Mouse (Mus musculus) stomach, embryonic 15.5 days (tissue): Measurements from ENCODE around the gene Sec16a. TPM values are rescaled to one million over a fixed set of nuclear protein-coding genes. Genes with fewer than 3 reads are reported as not detected.

Experiments used
- ATAC-seq: fragments of 200-750 bp; cut with Nextera tagmentation; 2 replicates; pipeline ENCODE4 v1.8.0; 2017; ENCODE audit warnings: low read depth, moderate number of reproducible peaks, moderate TSS enrichment; ENCODE audit not compliant: insufficient read depth, low FRiP score
- H3K27ac ChIP-seq: fragments of 300-500 bp; sonication (generic); 2 replicates; pipeline ENCODE4 v1.5.1; 2015; ENCODE audit warnings: mild to moderate bottlenecking, inconsistent platforms
- H3K27me3 ChIP-seq: fragments of 300-500 bp; sonication (generic); replicated peaks from 2 replicates; pipeline ENCODE4 v1.6.1; 2015; ENCODE audit warnings: inconsistent platforms
- H3K36me3 ChIP-seq: fragments of 300-500 bp; sonication (generic); 2 replicates; pipeline ENCODE4 v1.6.1; 2015; ENCODE audit warnings: inconsistent platforms
- H3K4me1 ChIP-seq: fragments of 300-500 bp; sonication (generic); 2 replicates; pipeline ENCODE4 v1.6.1; 2015; ENCODE audit warnings: inconsistent platforms
- H3K4me2 ChIP-seq: fragments of 300-500 bp; sonication (generic); 2 replicates; pipeline ENCODE4 v1.6.1; 2015; ENCODE audit warnings: mild to moderate bottlenecking, inconsistent platforms
- H3K4me3 ChIP-seq: fragments of 300-500 bp; sonication (generic); replicated peaks from 2 replicates; pipeline ENCODE4 v1.5.1; 2015; ENCODE audit warnings: inconsistent platforms
- H3K9ac ChIP-seq: fragments of 300-500 bp; sonication (generic); 2 replicates; pipeline ENCODE4 v1.6.1; 2015; ENCODE audit warnings: inconsistent platforms
- H3K9me3 ChIP-seq: fragments of 300-500 bp; sonication (generic); 2 replicates; pipeline ENCODE4 v1.6.1; 2016; ENCODE audit warnings: inconsistent platforms
- WGBS: fragments of 180-500 bp; shearing (Covaris S2); methylation state at CpG from one replicate; pipeline ENCODE4 v1.1.7; 2015; 5-methylcytosine and 5-hydroxymethylcytosine counted together
- microRNA-seq: library from miRNA; unstranded; fragments of <30 nt; microRNA quantifications from one replicate; pipeline ENCODE4, GENCODE M21; 2016
- polyA plus RNA-seq: library from polyadenylated mRNA; unstranded; fragments of >200 nt; fragmentation: Nextera tagmentation; extraction: Ambion mirVana; gene quantifications from 2 replicates; pipeline ENCODE4 v1.2.1, GENCODE M21; 2015

Sec16a gene
- polyA plus RNA-seq, 1 experiment from 2014 or later: 22.3 TPM

- WGBS: 65% methylated on average over 1 of the region's 1 CpGs
- Histone ChIP-seq H3K4me1 (no peaks in the 10 kb centered on the region), H3K9me3 (no peaks in the 10 kb centered on the region), H3K4me2 (no peak overlapping the region), H3K36me3 (peaks cover 72% of the 10 kb centered on the region), H3K27ac (no peak overlapping the region), H3K9ac (no peak overlapping the region), H3K27me3 (no peaks in the 10 kb centered on the region), H3K4me3 (no peak overlapping the region)
- no peak for ATAC-seq
Measured at GRCm38 (mm10) chr2:26368572-26368971, 76.4 kb downstream of the Sec16a start.

GRCm38 (mm10) chr2:26367911-26368310 is 77.1 kb downstream of the Sec16a start:
- 90% methylated on average over 6 of the region's 6 CpGs for WGBS
- H3K4me2 ChIP-seq: no peak overlapping the region
- H3K4me1 ChIP-seq: no peaks in the 10 kb centered on the region
- no peak overlapping the region for H3K4me3 ChIP-seq
- H3K9me3 ChIP-seq: no peaks in the 10 kb centered on the region
- H3K27me3 ChIP-seq: no peaks in the 10 kb centered on the region
- ATAC-seq: no peak
- H3K27ac ChIP-seq: no peak overlapping the region
- H3K36me3 ChIP-seq: peaks cover 66% of the 10 kb centered on the region
- H3K9ac ChIP-seq: no peak overlapping the region

GRCm38 (mm10) chr2:26364738-26365465 is 80.1 kb downstream of the Sec16a start:
- H3K9me3 ChIP-seq: no peaks in the 10 kb centered on the region
- no peak overlapping the region for H3K4me3 ChIP-seq
- no peak overlapping the region for H3K4me2 ChIP-seq
- 77% methylated on average over 10 of the region's 10 CpGs for WGBS
- H3K27ac ChIP-seq: peak overlapping the region; percentile 31; the same call in 1 of the 2 replicates
- peaks cover 49% of the 10 kb centered on the region for H3K36me3 ChIP-seq
- H3K4me1 ChIP-seq: no peaks in the 10 kb centered on the region
- no peak overlapping the region for H3K9ac ChIP-seq
- H3K27me3 ChIP-seq: no peaks in the 10 kb centered on the region
- ATAC-seq: no peak

- Histone ChIP-seq H3K4me3 (no peak overlapping the region), H3K27ac (no peak overlapping the region), H3K9me3 (no peaks in the 10 kb centered on the region), H3K27me3 (no peaks in the 10 kb centered on the region), H3K36me3 (peaks cover 35% of the 10 kb centered on the region), H3K4me2 (no peak overlapping the region), H3K4me1 (no peaks in the 10 kb centered on the region), H3K9ac (no peak overlapping the region)
- 54% methylated on average over 5 of the region's 5 CpGs for WGBS
- ATAC-seq: no peak
Measured at GRCm38 (mm10) chr2:26363481-26363880, 81.5 kb downstream of the Sec16a start.

- Histone ChIP-seq H3K9me3 (no peaks in the 10 kb centered on the region), H3K36me3 (peaks cover 31% of the 10 kb centered on the region), H3K4me3 (no peak overlapping the region), H3K27ac (no peak overlapping the region), H3K4me2 (no peak overlapping the region), H3K4me1 (no peaks in the 10 kb centered on the region), H3K9ac (no peak overlapping the region), H3K27me3 (no peaks in the 10 kb centered on the region)
- no peak for ATAC-seq
- WGBS: 85% methylated on average over 5 of the region's 5 CpGs
Measured at GRCm38 (mm10) chr2:26362991-26363390, 82.0 kb downstream of the Sec16a start.

- H3K4me3 ChIP-seq: 0 out of 2 replicates have a peak within 1 kb of the TSS, but pooled peaks have one; percentile 3
- no peak within 1 kb of the TSS for H3K4me2 ChIP-seq
- ATAC-seq: peak; percentile 4; the same call in 1 of the 2 replicates
- no peaks in the 10 kb centered on the region for H3K27me3 ChIP-seq
- H3K36me3 ChIP-seq: peaks cover 10% of the 10 kb centered on the region; the same call in 1 of the 2 replicates
- no peaks in the 10 kb centered on the region for H3K4me1 ChIP-seq
- H3K9me3 ChIP-seq: no peaks in the 10 kb centered on the region
- WGBS: 41% methylated on average over 3 of the region's 3 CpGs
- H3K27ac ChIP-seq: no peak within 1 kb of the TSS
- no peak within 1 kb of the TSS for H3K9ac ChIP-seq
Measured at GRCm38 (mm10) chr2:26360772-26361171, 84.2 kb downstream of the Sec16a start, which contains the start of gene Card9. Gene Card9 (minus strand): TSS chr2:26360918.

GRCm38 (mm10) chr2:26359983-26360382 is 85.0 kb downstream of the Sec16a start:
- Histone ChIP-seq H3K9me3 (no peaks in the 10 kb centered on the region), H3K4me1 (no peaks in the 10 kb centered on the region), H3K36me3 (peaks cover 8% of the 10 kb centered on the region; the same call in 1 of the 2 replicates), H3K27me3 (no peaks in the 10 kb centered on the region), H3K27ac (no peak overlapping the region), H3K4me3 (0 out of 2 replicates have a peak overlapping the region, but pooled peaks have one; percentile 3), H3K4me2 (no peak overlapping the region), H3K9ac (no peak overlapping the region)
- ATAC-seq: no peak
- 87% methylated on average over 6 of the region's 6 CpGs for WGBS

Small RNAs within 50 kb of the gene (microRNA-seq; reads per million reads assigned to microRNA genes)
- gene Mir6996: 0.77 reads per million

Other genes starting within 250 kb of the Sec16a start
- 0.08 TPM in 1 of 2 replicates, not detected in the other for gene Lhx3, start 236.9 kb downstream of the Sec16a start, polyA plus RNA-seq
- 26.1 and 32.4 TPM in 2 replicates for gene Qsox2, start 207.7 kb downstream of the Sec16a start, polyA plus RNA-seq
- gene Ccdc187, start 150.7 kb downstream of the Sec16a start, polyA plus RNA-seq: 0.57 and 0.61 TPM in 2 replicates
- 34.6 and 35.8 TPM in 2 replicates for gene Gpsm1, start 129.7 kb downstream of the Sec16a start, polyA plus RNA-seq
- gene Dnlz, start 93.1 kb downstream of the Sec16a start, polyA plus RNA-seq: 22.2 and 25.1 TPM in 2 replicates
- gene Card9, start 84.3 kb downstream of the Sec16a start, polyA plus RNA-seq: 1.6 and 1.8 TPM in 2 replicates
- 23.5 and 25.9 TPM in 2 replicates for gene Snapc4, start 64.6 kb downstream of the Sec16a start, polyA plus RNA-seq
- 103 TPM in 2 replicates for gene Entr1, start 55.9 kb downstream of the Sec16a start, polyA plus RNA-seq
- gene Pmpca, start 55.9 kb downstream of the Sec16a start, polyA plus RNA-seq: 86.8 and 97.9 TPM in 2 replicates
- 17.2 and 17.4 TPM in 2 replicates for gene Inpp5e, start 36.0 kb downstream of the Sec16a start, polyA plus RNA-seq
- gene Notch1, start 71.4 kb upstream of the Sec16a start, polyA plus RNA-seq: 16.1 and 17.9 TPM in 2 replicates
- gene Egfl7, start 134.8 kb upstream of the Sec16a start, polyA plus RNA-seq: 121 and 128 TPM in 2 replicates
- gene Gm20532, start 141.4 kb upstream of the Sec16a start, polyA plus RNA-seq: not detected in 2 replicates
- gene Agpat2, start 159.2 kb upstream of the Sec16a start, polyA plus RNA-seq: 60.1 and 63.4 TPM in 2 replicates
- gene Fam69b, start 183.2 kb upstream of the Sec16a start, polyA plus RNA-seq: 28.9 and 33.7 TPM in 2 replicates
- not detected in 2 replicates for gene Lcn4, start 226.1 kb upstream of the Sec16a start, polyA plus RNA-seq